In the genomic region with DNA sequence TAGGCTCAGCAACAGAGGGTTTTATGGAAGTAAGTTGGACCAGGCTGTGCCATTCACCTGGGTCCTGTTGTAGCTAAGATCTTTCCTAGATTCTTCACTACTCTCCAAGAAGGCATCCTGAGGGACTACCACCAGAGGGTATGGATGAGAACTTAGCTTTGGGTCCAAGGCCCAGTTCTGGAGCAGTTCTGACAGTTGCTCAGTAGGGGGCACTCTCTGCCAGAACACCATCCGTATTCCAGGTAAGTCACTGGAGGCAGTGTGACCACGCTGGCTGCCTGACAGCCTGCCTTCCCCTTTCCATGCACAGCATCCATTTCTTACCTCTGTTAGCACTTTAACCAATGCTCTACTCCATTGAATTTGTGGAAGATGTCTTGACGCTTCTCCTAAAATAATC, we compare ENCODE assay signal across 8 mouse cellular contexts.
DNase-seq lines count a peak whose midpoint lies in the region; TF ChIP-seq lines count a peak whose summit lies in the region.
"Had no signal": no experiment of that assay in that cellular context is flagged by ENCODE, and none has a peak within 500 bp of the region (broad histone marks: within the 10 kb centered on the region; RNA-seq: fewer than 3 reads in every experiment).

No protein-coding gene starts in this region.

- no peaks in the 10 kb centered on the region for H3K9me3 ChIP-seq in ES-Bruce4 (replicated peaks; ENCODE audit: control insufficient read depth, insufficient read depth, low read length, poor library complexity, severe bottlenecking)
- H3K9me3 ChIP-seq: hindbrain, embryonic 15.5 days had no signal

- no peak overlapping the region for H3K27ac ChIP-seq in ES-Bruce4 (ENCODE audit: insufficient read depth, low read length)
- H3K27ac ChIP-seq: hindbrain, embryonic 15.5 days had no signal

- no peaks in the 10 kb centered on the region for H3K27me3 ChIP-seq in ES-Bruce4 (ENCODE audit: control insufficient read depth, insufficient read depth, low read length, poor library complexity, severe bottlenecking)
- H3K27me3 ChIP-seq: hindbrain, embryonic 15.5 days had no signal

- H3K36me3 ChIP-seq in ES-Bruce4 (ENCODE audit: control insufficient read depth, insufficient read depth, low read length, poor library complexity, severe bottlenecking), result no peaks in the 10 kb centered on the region
- H3K36me3 ChIP-seq: hindbrain, embryonic 15.5 days had no signal

- no peak for TF ChIP-seq EP300 in ES-Bruce4 (IDR thresholded peaks at IDR 0.05; ENCODE audit: insufficient read depth, low read depth, low read length)

- peak; percentile 95 for TF ChIP-seq CTCF in ES-Bruce4 (IDR thresholded peaks at IDR 0.05; ENCODE audit: low read depth, low read length)

- intact Hi-C loops in heart, postnatal 36 days (cut with DNase I), result loop anchor here (1.0 to 10.0 kb wide), 6 partner anchors 171 to 629 kb away; no protein-coding TSS in a partner anchor

- H3K4me1 ChIP-seq in ES-Bruce4 (ENCODE audit: control insufficient read depth, insufficient read depth, low read length), result peaks cover 11% of the 10 kb centered on the region
- H3K4me1 ChIP-seq: hindbrain, embryonic 15.5 days had no signal

- H3K4me3 ChIP-seq in ES-Bruce4 (ENCODE audit: low read depth, low read length), result no peak overlapping the region
- H3K4me3 ChIP-seq: hindbrain, embryonic 15.5 days had no signal

- DNase-seq in adrenal gland, adult 8-10 months, result peak; percentile 57
- DNase-seq in embryo, embryonic 9.5 days (ENCODE audit: extremely low spot score), result peak; percentile 63
- peak; percentile 53 to 64 for DNase-seq in heart, postnatal 36 days
- DNase-seq in layer of hippocampus, adult 8-10 months (ENCODE audit: low spot score in 2 of 2), result peak; percentile 36 to 77
- DNase-seq in lung, postnatal 36 days, result peak; percentile 75
- DNase-seq in right cerebral cortex, postnatal 36 days (ENCODE audit: low spot score in 2 of 2), result peak; percentile 42 to 46

- no peak for TF ChIP-seq POLR2A in ES-Bruce4 (IDR thresholded peaks at IDR 0.05; ENCODE audit: insufficient read depth, low read length)

- H3K9ac ChIP-seq in ES-Bruce4 (ENCODE audit: low read depth, poor library complexity, severe bottlenecking), result no peak overlapping the region
- H3K9ac ChIP-seq: hindbrain, embryonic 15.5 days had no signal
